Mouse (Mus musculus): ENCODE measurements at regions not wholly inside any gene's neighbourhood (a gene's known extent, or its start where the extent isn't known, plus 50 kb on each side); places are given as distances from the start of the nearest gene placed in this dataset.

GRCm38 (mm10) chr2:74378709-74379108, 200.5 kb downstream of the Lnpk start:
- Histone ChIP-seq H3K4me2 (ENCODE audit: low read length) (no peak overlapping the region), H3K4me1 (ENCODE audit: control insufficient read depth, insufficient read depth, low read depth, low read length) (no peaks in the 10 kb centered on the region), H3K36me3 (ENCODE audit: control insufficient read depth, insufficient read depth, low read length) (no peaks in the 10 kb centered on the region), H3K4me3 (ENCODE audit: low read length) (no peak overlapping the region), H3K9me3 (ENCODE audit: control insufficient read depth, low read length) (no peaks in the 10 kb centered on the region), H3K27ac (ENCODE audit: low read depth, low read length) (no peak overlapping the region), H3K27me3 (replicated peaks; ENCODE audit: control insufficient read depth, insufficient read depth, low read length) (no peaks in the 10 kb centered on the region), H3K9ac (ENCODE audit: low read depth, low read length) (no peak overlapping the region)
- no peak for ATAC-seq
- 95% methylated on average over 3 of the region's 3 CpGs for WGBS

GRCm38 (mm10) chr2:74373938-74374337, 205.3 kb downstream of the Lnpk start:
- Histone ChIP-seq H3K27ac (ENCODE audit: low read depth, low read length) (no peak overlapping the region), H3K4me2 (ENCODE audit: low read length) (no peak overlapping the region), H3K27me3 (replicated peaks; ENCODE audit: control insufficient read depth, insufficient read depth, low read length) (no peaks in the 10 kb centered on the region), H3K4me1 (ENCODE audit: control insufficient read depth, insufficient read depth, low read depth, low read length) (no peaks in the 10 kb centered on the region), H3K36me3 (ENCODE audit: control insufficient read depth, insufficient read depth, low read length) (no peaks in the 10 kb centered on the region), H3K9me3 (ENCODE audit: control insufficient read depth, low read length) (no peaks in the 10 kb centered on the region), H3K4me3 (ENCODE audit: low read length) (no peak overlapping the region), H3K9ac (ENCODE audit: low read depth, low read length) (no peak overlapping the region)
- WGBS, result 77% methylated on average over 1 of the region's 1 CpGs
- no peak for ATAC-seq

GRCm38 (mm10) chr2:74373056-74373455, 206.2 kb downstream of the Lnpk start:
- Histone ChIP-seq H3K27me3 (replicated peaks; ENCODE audit: control insufficient read depth, insufficient read depth, low read length) (no peaks in the 10 kb centered on the region), H3K9me3 (ENCODE audit: control insufficient read depth, low read length) (no peaks in the 10 kb centered on the region), H3K27ac (ENCODE audit: low read depth, low read length) (no peak overlapping the region), H3K9ac (ENCODE audit: low read depth, low read length) (no peak overlapping the region), H3K4me2 (ENCODE audit: low read length) (no peak overlapping the region), H3K36me3 (ENCODE audit: control insufficient read depth, insufficient read depth, low read length) (no peaks in the 10 kb centered on the region), H3K4me1 (ENCODE audit: control insufficient read depth, insufficient read depth, low read depth, low read length) (no peaks in the 10 kb centered on the region), H3K4me3 (ENCODE audit: low read length) (no peak overlapping the region)
- WGBS, result 47% methylated on average over 4 of the region's 4 CpGs
- ATAC-seq, result no peak

GRCm38 (mm10) chr2:74363255-74363654, 216.0 kb downstream of the Lnpk start:
- Histone ChIP-seq H3K4me1 (ENCODE audit: control insufficient read depth, insufficient read depth, low read depth, low read length) (no peaks in the 10 kb centered on the region), H3K27ac (ENCODE audit: low read depth, low read length) (no peak overlapping the region), H3K9ac (ENCODE audit: low read depth, low read length) (no peak overlapping the region), H3K36me3 (ENCODE audit: control insufficient read depth, insufficient read depth, low read length) (no peaks in the 10 kb centered on the region), H3K4me3 (ENCODE audit: low read length) (no peak overlapping the region), H3K27me3 (replicated peaks; ENCODE audit: control insufficient read depth, insufficient read depth, low read length) (no peaks in the 10 kb centered on the region), H3K4me2 (ENCODE audit: low read length) (no peak overlapping the region), H3K9me3 (ENCODE audit: control insufficient read depth, low read length) (no peaks in the 10 kb centered on the region)
- 95% methylated on average over 2 of the region's 2 CpGs for WGBS
- no peak for ATAC-seq

- no peaks in the 10 kb centered on the region for H3K27me3 ChIP-seq (replicated peaks; ENCODE audit: control insufficient read depth, insufficient read depth, low read length)
- H3K36me3 ChIP-seq (ENCODE audit: control insufficient read depth, insufficient read depth, low read length), result no peaks in the 10 kb centered on the region
- no peak overlapping the region for H3K27ac ChIP-seq (ENCODE audit: low read depth, low read length)
- no peak overlapping the region for H3K4me3 ChIP-seq (ENCODE audit: low read length)
- H3K4me2 ChIP-seq (ENCODE audit: low read length), result no peak overlapping the region
- no peak for ATAC-seq
- no peak overlapping the region for H3K9ac ChIP-seq (ENCODE audit: low read depth, low read length)
- WGBS, result 68% methylated on average over 8 of the region's 8 CpGs
- H3K9me3 ChIP-seq (ENCODE audit: control insufficient read depth, low read length), result no peaks in the 10 kb centered on the region
- no peaks in the 10 kb centered on the region for H3K4me1 ChIP-seq (ENCODE audit: control insufficient read depth, insufficient read depth, low read depth, low read length)
Measured at GRCm38 (mm10) chr2:74354591-74354990, 224.6 kb downstream of the Lnpk start.

GRCm38 (mm10) chr2:74349809-74350208, 229.4 kb downstream of the Lnpk start:
- Histone ChIP-seq H3K4me1 (ENCODE audit: control insufficient read depth, insufficient read depth, low read depth, low read length) (no peaks in the 10 kb centered on the region), H3K4me3 (ENCODE audit: low read length) (no peak overlapping the region), H3K27me3 (replicated peaks; ENCODE audit: control insufficient read depth, insufficient read depth, low read length) (no peaks in the 10 kb centered on the region), H3K27ac (ENCODE audit: low read depth, low read length) (no peak overlapping the region), H3K9ac (ENCODE audit: low read depth, low read length) (no peak overlapping the region), H3K9me3 (ENCODE audit: control insufficient read depth, low read length) (no peaks in the 10 kb centered on the region), H3K4me2 (ENCODE audit: low read length) (no peak overlapping the region), H3K36me3 (ENCODE audit: control insufficient read depth, insufficient read depth, low read length) (no peaks in the 10 kb centered on the region)
- WGBS, result 71% methylated on average over 6 of the region's 6 CpGs
- ATAC-seq, result no peak

- Histone ChIP-seq H3K27ac (ENCODE audit: low read depth, low read length) (no peak overlapping the region), H3K27me3 (replicated peaks; ENCODE audit: control insufficient read depth, insufficient read depth, low read length) (no peaks in the 10 kb centered on the region), H3K4me1 (ENCODE audit: control insufficient read depth, insufficient read depth, low read depth, low read length) (no peaks in the 10 kb centered on the region), H3K9me3 (ENCODE audit: control insufficient read depth, low read length) (no peaks in the 10 kb centered on the region), H3K9ac (ENCODE audit: low read depth, low read length) (no peak overlapping the region), H3K4me3 (ENCODE audit: low read length) (no peak overlapping the region), H3K4me2 (ENCODE audit: low read length) (no peak overlapping the region), H3K36me3 (ENCODE audit: control insufficient read depth, insufficient read depth, low read length) (no peaks in the 10 kb centered on the region)
- 86% methylated on average over 9 of the region's 9 CpGs for WGBS
- no peak for ATAC-seq
Measured at GRCm38 (mm10) chr2:74306301-74306700, 272.9 kb downstream of the Lnpk start.

- no peak overlapping the region for H3K27ac ChIP-seq (ENCODE audit: low read depth, low read length)
- no peak overlapping the region for H3K9ac ChIP-seq (ENCODE audit: low read depth, low read length)
- 0 out of 2 replicates have a peak, but pooled peaks have one; percentile 30 for ATAC-seq
- WGBS, result 7% methylated on average over 9 of the region's 9 CpGs
- peak overlapping the region; percentile 39 for H3K4me3 ChIP-seq (ENCODE audit: low read length)
- no peaks in the 10 kb centered on the region for H3K36me3 ChIP-seq (ENCODE audit: control insufficient read depth, insufficient read depth, low read length)
- H3K9me3 ChIP-seq (ENCODE audit: control insufficient read depth, low read length), result no peaks in the 10 kb centered on the region
- H3K4me1 ChIP-seq (ENCODE audit: control insufficient read depth, insufficient read depth, low read depth, low read length), result peaks cover 7% of the 10 kb centered on the region
- no peaks in the 10 kb centered on the region for H3K27me3 ChIP-seq (replicated peaks; ENCODE audit: control insufficient read depth, insufficient read depth, low read length)
- peak overlapping the region; percentile 81 for H3K4me2 ChIP-seq (ENCODE audit: low read length)
Measured at GRCm38 (mm10) chr2:74300885-74301451, 278.3 kb downstream of the Lnpk start.

- 1% methylated on average over 11 of the region's 11 CpGs for WGBS
- Histone ChIP-seq H3K9me3 (ENCODE audit: control insufficient read depth, low read length) (no peaks in the 10 kb centered on the region), H3K27me3 (replicated peaks; ENCODE audit: control insufficient read depth, insufficient read depth, low read length) (no peaks in the 10 kb centered on the region), H3K4me2 (ENCODE audit: low read length) (peak overlapping the region; percentile 81), H3K36me3 (ENCODE audit: control insufficient read depth, insufficient read depth, low read length) (no peaks in the 10 kb centered on the region), H3K4me3 (ENCODE audit: low read length) (peak overlapping the region; percentile 39), H3K27ac (ENCODE audit: low read depth, low read length) (no peak overlapping the region), H3K4me1 (ENCODE audit: control insufficient read depth, insufficient read depth, low read depth, low read length) (peaks cover 7% of the 10 kb centered on the region), H3K9ac (ENCODE audit: low read depth, low read length) (peak overlapping the region; percentile 31; the same call in 1 of the 2 replicates)
- peak; percentile 86 for ATAC-seq
Measured at GRCm38 (mm10) chr2:74300366-74300791, 278.9 kb downstream of the Lnpk start.

- no peaks in the 10 kb centered on the region; the same call in 1 of the 2 replicates for H3K4me1 ChIP-seq (ENCODE audit: control insufficient read depth, insufficient read depth, low read depth, low read length)
- no peak overlapping the region for H3K27ac ChIP-seq (ENCODE audit: low read depth, low read length)
- no peak overlapping the region for H3K4me3 ChIP-seq (ENCODE audit: low read length)
- H3K9ac ChIP-seq (ENCODE audit: low read depth, low read length), result no peak overlapping the region
- no peaks in the 10 kb centered on the region for H3K27me3 ChIP-seq (replicated peaks; ENCODE audit: control insufficient read depth, insufficient read depth, low read length)
- no peak overlapping the region for H3K4me2 ChIP-seq (ENCODE audit: low read length)
- ATAC-seq, result no peak
- no peaks in the 10 kb centered on the region for H3K36me3 ChIP-seq (ENCODE audit: control insufficient read depth, insufficient read depth, low read length)
- H3K9me3 ChIP-seq (ENCODE audit: control insufficient read depth, low read length), result no peaks in the 10 kb centered on the region
- WGBS, result 70% methylated on average over 7 of the region's 7 CpGs
Measured at GRCm38 (mm10) chr2:74292641-74293040, 286.6 kb downstream of the Lnpk start.
